Comparison of ENCODE assay signal across 9 mouse cellular contexts in genomic region chr17:49816067-49816565, GRCm38 (mm10).
DNase-seq lines count a peak whose midpoint lies in the region; ATAC-seq lines count a peak whose summit lies in the region.
"Had no signal": no experiment of that assay in that cellular context is flagged by ENCODE, and none has a peak within 500 bp of the region (broad histone marks: within the 10 kb centered on the region; RNA-seq: fewer than 3 reads in every experiment).

No protein-coding gene starts in this region.

- H3K4me2 ChIP-seq in forebrain, embryonic 16.5 days (ENCODE audit: low read length): 0 out of 2 replicates have a peak overlapping the region, but pooled peaks have one; percentile 2
- H3K4me2 ChIP-seq in midbrain, embryonic 12.5 days (replicated peaks): no peak overlapping the region
- H3K4me2 ChIP-seq: intestine, embryonic 15.5 days had no signal

- 11% methylated on average over 5 of the region's 5 CpGs for WGBS in forebrain, embryonic 16.5 days
- 40% methylated on average over 5 of the region's 5 CpGs for WGBS in midbrain, embryonic 12.5 days

- H3K36me3 ChIP-seq in forebrain, embryonic 16.5 days (ENCODE audit: control insufficient read depth, insufficient read depth): no peaks in the 10 kb centered on the region
- no peaks in the 10 kb centered on the region for H3K36me3 ChIP-seq in midbrain, embryonic 12.5 days
- H3K36me3 ChIP-seq: intestine, embryonic 15.5 days had no signal

- peak; percentile 86 for ATAC-seq in forebrain, embryonic 16.5 days
- ATAC-seq in midbrain, embryonic 12.5 days (ENCODE audit: low FRiP score, low read depth): peak; percentile 55
- ATAC-seq: intestine, embryonic 15.5 days had no signal

- H3K9me3 ChIP-seq in forebrain, embryonic 16.5 days (ENCODE audit: control insufficient read depth, low read length): no peaks in the 10 kb centered on the region
- H3K9me3 ChIP-seq in midbrain, embryonic 12.5 days: no peaks in the 10 kb centered on the region
- H3K9me3 ChIP-seq: intestine, embryonic 15.5 days had no signal

- H3K27me3 ChIP-seq in forebrain, embryonic 16.5 days (replicated peaks; ENCODE audit: control insufficient read depth, insufficient read depth, low read length): no peaks in the 10 kb centered on the region
- no peaks in the 10 kb centered on the region for H3K27me3 ChIP-seq in midbrain, embryonic 12.5 days
- H3K27me3 ChIP-seq: intestine, embryonic 15.5 days had no signal

- H3K9ac ChIP-seq in forebrain, embryonic 16.5 days (replicated peaks; ENCODE audit: low read depth, low read length): no peak overlapping the region
- H3K9ac ChIP-seq in midbrain, embryonic 12.5 days (replicated peaks): no peak overlapping the region
- H3K9ac ChIP-seq: intestine, embryonic 15.5 days had no signal

- peak overlapping the region; percentile 69 for H3K27ac ChIP-seq in forebrain, embryonic 16.5 days (ENCODE audit: low read length)
- H3K27ac ChIP-seq in midbrain, embryonic 12.5 days (replicated peaks): peak overlapping the region; percentile 39; the same call in 1 of the 2 replicates
- H3K27ac ChIP-seq: intestine, embryonic 15.5 days had no signal

- no peak overlapping the region for H3K4me3 ChIP-seq in forebrain, embryonic 16.5 days (replicated peaks; ENCODE audit: low read length)
- no peak overlapping the region for H3K4me3 ChIP-seq in midbrain, embryonic 12.5 days
- H3K4me3 ChIP-seq: intestine, embryonic 15.5 days had no signal

- peaks cover 19% of the 10 kb centered on the region for H3K4me1 ChIP-seq in forebrain, embryonic 16.5 days (replicated peaks; ENCODE audit: control insufficient read depth, insufficient read depth, low read length)
- H3K4me1 ChIP-seq in midbrain, embryonic 12.5 days: peaks cover 20% of the 10 kb centered on the region
- H3K4me1 ChIP-seq: intestine, embryonic 15.5 days had no signal

- peak; percentile 6 for DNase-seq in adrenal gland, adult 8-10 months
- no peak for DNase-seq in adrenal gland, postnatal 10 days
- DNase-seq in NIH3T3 (ENCODE audit: low read depth): peak; percentile 86
- no peak for DNase-seq in thymus, postnatal 0 days (ENCODE audit: low spot score)
- DNase-seq in kidney, adult 9 months: no peak
- no peak for DNase-seq in cerebellum, adult 18-20 months

Comparison
In these comparisons a context has a peak if more than half of its experiments do, and no peak if none do; other contexts are left out.
1. DNase-seq: peak in adrenal gland, adult 8-10 months (single experiment) and NIH3T3 (single experiment); none in adrenal gland, postnatal 10 days (single experiment), thymus, postnatal 0 days (single experiment), kidney, adult 9 months (single experiment) and cerebellum, adult 18-20 months (0 of 2).